Mouse (Mus musculus) embryonic fibroblast, embryonic 13.5 days (primary cell): Measurements from ENCODE around the gene Tsc22d2.

Experiments
- CTCF ChIP-seq: IDR thresholded peaks from 2 replicates; pipeline ENCODE4 v1.5.1; 2011; ENCODE audit warnings: mild to moderate bottlenecking, control low read depth, low read length, moderate library complexity, borderline replicate concordance; ENCODE audit not compliant: insufficient read depth
- POLR2A ChIP-seq: IDR thresholded peaks from 2 replicates; pipeline ENCODE4 v1.6.1; 2011; ENCODE audit warnings: low read depth, mild to moderate bottlenecking, control low read depth, low read length, moderate library complexity

GRCm38 (mm10) chr3:58469655-58470437 lies 55.3 kb downstream of the Tsc22d2 start:
- TF ChIP-seq CTCF, result no peak
- no peak for TF ChIP-seq POLR2A
